Mouse (Mus musculus): Measurements from ENCODE around the gene Slc20a1.

Slc20a1 gene

DNA sequence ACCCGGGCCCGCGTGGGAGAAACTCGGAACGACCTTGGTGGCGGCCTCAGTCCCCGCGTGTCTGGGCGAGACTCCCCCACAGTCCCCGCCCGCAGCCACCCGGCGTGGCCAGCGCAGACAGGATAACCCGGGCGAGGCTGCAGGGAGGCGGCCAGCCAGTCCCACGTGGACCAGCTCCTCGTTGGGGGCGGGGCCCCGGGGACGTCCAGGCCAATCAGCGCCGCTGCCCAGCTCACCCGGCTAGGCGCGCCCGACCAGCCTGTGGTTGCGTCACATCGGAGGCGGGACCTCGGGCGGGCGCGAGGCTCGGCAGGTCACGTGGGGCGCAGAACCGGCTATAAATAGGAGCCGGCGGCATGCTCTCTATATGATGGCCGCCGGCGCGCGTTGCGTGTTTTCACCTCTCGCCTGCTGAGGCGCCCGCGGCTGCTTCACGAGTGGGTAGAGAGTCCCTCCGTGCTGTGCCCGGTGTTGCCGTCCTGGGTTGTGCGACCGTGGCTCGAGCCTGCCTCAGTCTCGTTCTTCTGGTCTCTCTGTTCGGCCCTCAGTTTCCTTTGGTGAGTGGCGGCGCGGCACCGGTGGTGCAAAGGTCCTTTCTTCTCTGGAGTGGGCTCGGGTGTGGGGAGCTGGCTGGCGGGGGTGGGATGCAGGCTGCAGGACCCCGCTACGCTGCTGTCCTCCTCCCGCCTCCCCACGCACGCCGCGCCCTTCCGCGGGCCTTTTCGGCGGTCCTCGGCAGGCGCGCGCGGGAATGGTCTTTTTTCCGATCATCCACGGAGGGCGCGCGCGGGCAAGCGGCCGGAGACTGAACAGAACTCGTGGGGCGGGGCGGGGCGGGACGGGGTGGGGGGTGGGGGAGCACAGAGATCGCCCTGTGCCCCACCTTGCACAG, at the start of gene Slc20a1:
Slc20a1 (plus strand) TSS at position 329 of the 892 bp plus-strand sequence.
- DNase-seq: peak; percentile 100

DNA sequence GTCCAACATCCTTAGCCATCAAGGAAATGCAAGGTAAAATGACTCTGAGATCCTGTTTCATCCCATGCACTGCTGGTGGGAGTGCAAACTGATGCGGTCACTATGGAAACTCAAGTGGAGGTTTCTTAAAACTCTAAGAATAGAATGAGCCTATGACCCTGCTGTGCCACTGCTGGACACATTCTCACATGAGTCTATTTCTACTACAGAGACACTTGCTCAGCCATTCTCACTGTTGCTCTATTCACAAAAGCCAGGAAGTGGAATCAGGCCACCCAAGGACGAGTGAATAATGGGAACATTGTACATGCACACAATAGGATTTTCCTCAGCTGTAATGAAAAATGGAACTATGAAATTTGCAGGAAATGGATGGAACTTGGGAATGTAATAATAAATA, 49.7 kb upstream of the Slc20a1 start:
- no peak for DNase-seq

DNA sequence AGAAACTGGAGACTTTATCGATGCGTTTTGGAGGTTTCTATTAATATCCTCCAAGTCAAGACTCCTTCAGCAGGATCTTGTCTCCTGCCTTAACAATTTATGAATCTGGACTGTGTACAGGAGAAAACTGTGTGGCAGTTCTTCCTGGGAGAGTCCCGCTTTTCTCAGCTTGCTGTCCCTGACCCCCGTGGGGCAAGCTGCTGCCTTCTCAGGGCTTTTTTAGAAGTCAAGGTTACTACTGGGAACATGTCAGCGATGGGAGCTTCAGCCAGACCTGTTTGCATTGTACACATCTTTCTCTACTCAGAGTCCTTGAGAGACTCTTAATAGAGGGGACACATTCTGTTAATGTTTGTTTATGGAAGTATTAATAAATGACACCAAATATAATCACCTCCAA, 48.2 kb upstream of the Slc20a1 start:
- DNase-seq: no peak

DNA sequence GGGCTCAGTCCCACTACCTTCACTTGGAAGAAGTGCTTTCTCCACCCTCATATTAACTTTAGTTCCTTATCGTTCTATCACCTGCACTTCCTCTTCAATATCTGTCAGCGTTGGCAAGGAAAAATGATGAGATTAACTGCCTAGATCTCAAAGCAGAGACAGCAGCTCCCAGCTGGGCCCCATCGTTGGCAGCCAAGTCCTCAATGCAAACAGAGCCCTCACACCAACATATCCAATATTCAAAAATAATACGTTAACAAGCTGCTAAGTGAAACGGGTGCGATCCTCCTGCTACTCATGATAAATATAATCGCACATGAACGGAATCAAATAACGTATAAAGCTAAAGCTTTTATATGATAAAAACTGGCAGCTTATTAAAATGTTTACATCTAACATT, 47.5 kb upstream of the Slc20a1 start:
- DNase-seq: peak in 1 of 2 experiments; percentile 40

DNA sequence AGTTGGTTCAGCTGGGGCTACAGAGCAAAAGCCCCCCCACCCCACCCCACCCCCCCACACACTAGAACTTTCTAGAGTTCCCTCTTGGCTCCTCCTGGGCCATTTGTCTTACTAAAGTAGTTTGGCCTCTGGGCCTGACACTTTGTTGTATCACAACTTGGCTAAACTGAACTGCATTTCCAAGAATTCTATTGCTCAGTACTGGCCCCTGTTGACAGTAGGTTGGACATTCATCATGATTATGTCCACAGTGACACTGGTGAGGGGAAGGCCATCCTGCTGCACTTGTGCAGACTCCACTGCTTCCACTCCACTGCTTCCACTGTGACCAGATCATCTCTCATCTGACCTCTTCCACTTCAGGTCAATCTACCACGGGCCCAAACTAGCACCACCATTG, 45.8 kb upstream of the Slc20a1 start:
- no peak for DNase-seq

DNA sequence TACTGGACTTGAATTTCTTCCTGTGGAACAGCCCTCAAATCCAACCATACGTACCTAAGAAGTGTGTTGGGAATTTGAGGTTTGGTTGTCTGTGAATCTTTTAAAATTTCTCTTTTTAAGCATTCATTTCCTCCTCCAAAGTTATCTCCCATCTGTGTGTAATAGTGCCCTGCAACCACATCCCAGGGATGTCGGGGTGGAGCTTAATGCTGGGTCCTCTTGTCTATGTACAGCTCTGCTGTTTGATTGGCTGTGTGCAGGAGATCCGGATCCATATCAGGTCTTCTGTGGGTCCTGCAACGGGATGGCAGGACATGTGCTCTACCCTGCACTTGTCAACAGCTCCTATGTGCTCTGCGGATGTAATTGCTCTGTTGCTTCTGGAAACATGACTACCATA, 33.7 kb upstream of the Slc20a1 start:
- DNase-seq: no peak

DNA sequence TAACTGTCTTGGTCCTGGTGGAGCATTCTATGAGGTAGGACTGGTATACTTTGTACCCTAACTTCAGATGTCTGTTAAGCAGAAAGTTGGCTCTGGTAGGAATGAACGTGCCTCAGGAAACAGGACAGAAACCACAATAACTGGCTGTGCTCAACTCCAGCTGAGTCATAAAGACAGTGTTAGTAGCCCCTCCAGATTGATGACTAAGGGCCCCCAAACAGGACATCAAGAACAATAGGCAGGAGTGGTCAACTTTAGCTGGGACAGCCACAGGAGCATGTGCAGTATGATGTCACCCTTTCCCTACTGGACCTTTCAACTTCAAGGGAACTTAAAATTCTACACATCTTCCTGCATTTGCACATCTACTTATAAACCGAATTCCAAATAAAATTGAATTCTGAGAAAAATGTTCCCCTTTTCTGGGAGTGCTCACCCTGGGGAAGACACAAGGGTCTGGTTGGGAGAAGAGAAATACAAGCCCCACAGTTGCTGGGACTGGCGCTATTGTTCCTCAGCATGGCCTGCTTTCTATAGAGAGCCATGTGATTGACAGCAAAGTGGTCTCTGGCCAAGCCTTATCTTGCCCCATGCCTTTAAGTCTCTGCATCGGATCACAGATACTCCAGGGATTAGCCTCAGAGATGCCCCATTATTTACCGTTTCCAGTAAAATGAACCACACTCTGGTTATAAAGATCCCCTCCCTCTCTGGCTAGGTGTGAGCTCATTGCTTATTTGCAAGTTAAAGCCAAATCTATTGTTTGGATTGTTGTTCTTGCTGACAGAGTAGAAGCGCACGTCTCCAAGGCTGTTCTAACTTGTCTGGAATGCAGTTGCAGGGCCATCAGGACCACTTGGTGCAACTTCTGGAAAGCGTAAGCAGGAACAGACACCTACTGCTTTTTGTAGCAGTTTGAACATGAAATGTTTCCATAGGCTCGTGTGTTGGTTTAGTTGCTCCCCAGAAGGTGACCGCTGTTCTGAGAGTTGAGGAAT, 31.8 kb upstream of the Slc20a1 start:
- no peak for DNase-seq

DNA sequence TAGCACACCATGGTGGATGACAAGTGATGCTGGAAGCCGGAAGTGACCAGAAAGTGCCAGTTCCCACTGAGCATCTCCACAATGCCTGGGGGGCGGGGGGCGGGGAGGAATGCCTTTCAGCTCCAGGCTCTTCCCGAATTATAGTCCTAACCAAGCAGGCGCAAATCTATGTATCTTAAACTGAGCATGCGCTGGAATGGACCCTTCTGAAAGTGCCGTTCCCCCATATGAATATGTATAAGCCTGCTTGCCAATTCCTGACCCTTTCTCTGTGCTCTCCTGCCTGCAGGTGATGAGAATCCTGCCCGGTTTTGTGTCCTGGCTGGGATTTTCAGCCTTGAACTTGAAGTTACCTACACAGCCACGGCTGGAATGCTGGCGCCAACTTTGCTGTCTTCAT, 25.2 kb upstream of the Slc20a1 start:
- DNase-seq: no peak

DNA sequence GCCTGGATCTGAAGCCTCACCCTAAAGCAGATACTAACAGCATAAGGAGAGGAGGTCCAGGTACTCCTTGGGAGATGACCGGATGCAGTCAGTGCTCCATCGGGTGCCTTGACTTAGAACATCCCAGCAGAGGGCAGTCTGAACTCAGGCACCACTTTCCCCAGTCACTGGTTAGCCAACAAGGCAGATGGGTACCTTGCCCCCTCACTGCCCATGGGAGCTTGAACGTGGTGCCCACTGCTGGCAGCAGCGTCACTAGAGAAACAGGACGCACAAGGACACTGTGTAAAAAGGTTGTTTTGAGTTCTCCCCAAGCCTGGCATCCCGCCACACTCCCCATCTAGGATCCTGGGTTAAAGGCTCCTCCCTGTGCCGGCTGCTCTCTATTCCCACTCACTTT, 24.1 kb upstream of the Slc20a1 start:
- DNase-seq: peak; percentile 88 to 91

DNA sequence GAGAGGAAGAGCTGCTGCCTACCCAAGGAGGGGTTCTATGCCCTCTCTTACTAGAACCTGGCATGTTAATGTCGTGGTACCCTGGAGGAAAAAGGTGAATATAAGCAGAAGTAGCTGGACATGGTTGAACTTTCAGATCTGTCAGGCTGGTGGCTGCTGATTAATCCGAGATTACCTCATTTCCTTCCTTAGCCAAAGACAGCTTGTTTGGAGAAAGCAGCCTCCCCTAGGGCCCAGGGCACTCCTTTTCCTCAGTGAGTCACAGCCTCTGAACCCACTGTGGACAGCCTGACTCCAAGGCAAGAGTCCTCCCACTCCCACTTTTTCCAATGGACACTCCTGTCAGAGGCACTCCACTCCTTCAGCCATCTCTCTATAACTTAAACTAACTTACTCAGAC, 22.9 kb upstream of the Slc20a1 start:
- DNase-seq: no peak

DNA sequence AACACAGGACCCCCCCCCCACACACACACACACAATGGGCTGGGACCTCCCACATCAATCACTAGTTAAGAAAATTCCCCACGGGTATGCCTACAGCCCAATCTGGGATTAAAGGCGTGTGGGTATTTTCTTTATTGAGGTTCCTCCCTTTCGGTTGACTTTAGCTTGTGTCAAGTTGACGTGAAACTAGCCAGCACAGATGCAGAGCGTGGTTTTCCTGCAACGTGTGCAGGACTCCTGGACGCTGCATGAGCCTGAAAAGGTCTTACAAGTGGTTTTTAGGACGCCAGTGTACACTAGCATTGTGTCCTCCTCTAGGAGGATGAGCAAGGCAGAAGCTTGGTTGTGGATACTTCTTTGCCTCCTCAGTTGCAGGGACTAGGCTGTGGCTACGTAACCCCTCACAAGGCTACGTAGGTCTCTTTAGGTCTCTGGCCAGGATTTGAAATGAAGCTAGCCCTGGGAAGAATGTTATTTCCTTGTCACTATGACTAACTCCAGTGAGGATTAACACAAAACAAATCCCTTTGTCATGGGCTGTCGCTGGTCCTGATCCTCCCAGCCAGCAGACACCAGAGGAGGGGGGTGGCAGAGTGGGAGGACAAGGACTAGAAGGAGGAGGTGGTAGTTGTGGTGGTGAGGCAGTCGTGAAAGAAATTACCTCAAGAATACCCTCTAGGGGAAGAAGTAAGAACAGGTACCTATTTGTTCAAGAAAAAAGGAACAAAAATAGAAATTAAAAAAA, 21.7 kb upstream of the Slc20a1 start:
- DNase-seq: no peak

DNA sequence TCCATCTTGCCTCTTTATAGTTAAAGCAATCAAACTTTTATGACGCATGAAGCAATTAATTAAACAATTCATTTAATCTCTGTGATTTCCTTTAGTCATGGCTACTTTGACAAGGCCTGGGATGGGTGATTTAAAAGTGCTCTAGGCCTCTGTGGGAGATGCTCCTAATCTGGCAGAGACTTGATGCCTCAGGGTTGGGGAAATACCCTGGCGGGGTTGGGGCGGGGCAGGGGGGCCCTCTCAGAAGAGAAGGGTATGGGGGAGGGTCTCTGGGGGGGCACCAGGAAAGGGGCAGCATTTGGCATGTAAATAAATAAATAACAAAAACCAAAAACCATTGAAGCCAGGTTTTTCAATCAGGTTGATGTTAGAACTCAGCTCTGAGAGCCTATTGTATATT, 20.9 kb upstream of the Slc20a1 start:
- no peak for DNase-seq

DNA sequence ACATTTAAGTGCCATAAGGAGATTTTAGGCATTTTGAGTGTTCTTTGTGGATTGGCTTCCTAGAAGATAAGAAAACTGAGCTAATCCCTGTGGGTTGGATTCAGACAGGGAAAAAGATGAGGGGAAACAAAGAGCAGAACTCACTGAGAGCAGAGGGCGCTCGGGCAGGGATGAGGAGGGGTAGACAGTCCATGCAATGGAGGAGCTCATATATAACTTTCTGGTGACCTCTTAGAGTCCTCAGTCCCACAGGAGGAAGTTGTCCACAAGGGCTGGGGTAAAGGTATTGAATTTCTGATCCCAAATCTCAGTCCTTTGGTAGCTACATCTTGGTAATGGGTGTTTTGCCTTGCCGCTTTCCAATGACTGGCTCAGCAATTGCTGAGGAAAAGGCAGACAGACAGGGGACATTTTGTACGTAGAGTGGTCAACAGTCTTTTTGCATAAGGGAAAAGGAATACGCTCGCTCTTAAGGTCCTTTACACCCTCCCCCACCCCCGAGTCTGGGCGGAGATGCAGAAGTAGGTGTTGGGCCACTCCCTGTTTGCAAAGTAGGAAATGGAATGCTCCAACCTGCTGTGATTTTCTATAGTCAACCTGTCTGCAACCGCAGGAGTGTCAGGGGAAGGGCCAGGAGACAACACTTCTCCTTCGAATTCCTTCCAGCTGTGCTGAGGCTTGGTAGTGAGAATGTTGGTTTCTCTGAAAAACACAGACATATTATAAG, 20.2 kb upstream of the Slc20a1 start:
- DNase-seq: no peak

DNA sequence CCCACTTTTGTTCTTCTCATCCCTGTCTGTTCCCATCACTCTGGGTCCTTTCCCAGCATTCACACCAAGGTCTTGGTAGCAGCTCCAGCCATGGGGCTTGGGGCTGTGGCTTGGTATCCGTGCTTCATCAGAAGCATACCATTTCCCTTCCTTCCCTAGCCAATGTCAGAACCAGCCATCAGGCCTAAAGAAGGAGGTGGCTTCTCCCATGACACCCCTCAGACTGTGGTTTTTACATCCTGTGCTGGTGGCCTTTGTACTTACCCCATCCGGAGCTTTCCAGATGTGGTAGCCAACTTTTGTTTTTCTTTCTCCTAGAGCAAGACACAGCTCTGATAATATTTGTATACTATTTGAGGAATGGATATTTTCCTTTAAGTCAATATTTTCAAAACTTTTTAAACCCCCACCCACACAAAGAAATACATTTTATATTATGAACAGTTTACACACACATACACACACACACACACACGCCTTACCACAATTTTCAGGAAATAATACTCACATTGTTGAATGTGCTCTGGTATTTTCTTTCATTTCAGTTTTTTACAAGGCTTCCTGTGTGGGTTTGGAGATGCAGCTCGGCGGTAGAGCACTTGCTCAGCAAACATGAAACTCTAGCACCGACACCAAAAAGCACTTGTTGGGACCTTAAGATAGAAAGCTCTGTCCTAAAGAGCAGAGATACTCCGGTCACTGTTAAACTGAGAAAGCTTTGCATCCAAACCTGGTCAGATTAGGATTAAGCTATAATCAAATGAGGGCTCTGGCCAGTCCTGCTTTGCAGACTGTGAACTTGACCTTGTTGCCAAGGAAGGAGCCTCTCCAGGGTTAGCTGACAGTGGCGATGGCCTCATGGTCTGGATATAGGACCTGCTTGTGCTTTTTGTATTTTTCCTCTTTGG, 18.4 kb upstream of the Slc20a1 start:
- no peak for DNase-seq

DNA sequence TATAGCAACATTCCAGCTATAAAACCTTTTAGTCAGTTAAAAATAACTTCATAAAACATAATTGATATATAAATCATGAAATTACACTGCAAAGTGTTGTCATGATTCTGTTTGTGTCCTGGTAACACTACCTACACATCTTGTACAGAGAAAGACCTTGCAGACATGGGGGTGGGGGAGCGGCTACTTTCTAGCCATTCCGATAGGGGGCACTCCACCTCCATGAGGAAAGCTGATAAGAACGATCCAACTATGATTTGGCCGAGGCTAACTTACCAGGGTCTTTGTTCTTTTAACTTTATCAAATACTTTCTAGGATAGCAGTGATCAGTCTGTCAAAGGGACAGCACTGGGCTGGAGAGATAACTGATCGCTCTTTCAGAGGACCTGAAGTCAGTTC, 17.1 kb upstream of the Slc20a1 start:
- no peak for DNase-seq

DNA sequence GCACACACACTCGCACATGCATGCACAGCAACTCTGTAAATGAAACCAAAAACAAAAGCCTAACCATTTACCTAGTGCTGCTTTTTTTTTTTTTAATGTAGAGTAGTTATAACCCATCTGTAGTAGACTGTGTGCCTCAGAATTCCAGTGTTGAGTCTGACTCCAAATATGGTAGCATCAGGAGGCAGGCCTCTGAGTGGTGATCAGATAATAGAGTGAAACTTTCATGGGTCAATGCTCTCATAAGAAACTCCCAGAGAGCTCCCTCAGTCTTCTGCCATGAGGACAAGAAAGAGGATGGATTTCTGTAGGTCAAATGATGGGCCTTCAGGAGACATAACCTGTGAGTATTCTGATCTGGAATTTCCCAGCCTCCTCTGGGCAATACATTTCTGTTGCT, 16.2 kb upstream of the Slc20a1 start:
- DNase-seq: no peak

DNA sequence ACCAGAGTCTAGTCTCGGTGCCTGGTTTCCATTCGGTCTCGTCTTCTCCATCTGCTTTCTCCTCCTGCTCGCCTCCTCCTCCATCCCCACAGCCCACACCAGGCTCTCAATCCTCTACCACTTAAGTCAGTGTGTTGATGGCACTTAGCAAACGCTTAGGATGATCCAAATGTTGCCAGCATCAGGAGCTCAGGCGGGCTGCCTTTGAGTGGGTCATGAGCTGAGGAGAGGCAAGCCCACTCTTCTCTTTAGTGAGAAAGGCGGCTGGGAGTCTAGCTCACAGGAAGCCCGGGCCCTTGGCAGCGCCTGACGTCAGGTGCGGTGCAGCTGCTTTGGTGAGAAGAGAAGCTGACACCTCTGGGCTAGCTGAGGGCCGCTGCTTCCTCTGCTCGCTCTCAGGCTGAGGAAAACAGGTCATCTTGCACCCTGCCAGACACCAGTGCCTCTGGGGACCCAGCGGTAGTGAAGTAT, 15.0 kb upstream of the Slc20a1 start:
- no peak for DNase-seq

DNA sequence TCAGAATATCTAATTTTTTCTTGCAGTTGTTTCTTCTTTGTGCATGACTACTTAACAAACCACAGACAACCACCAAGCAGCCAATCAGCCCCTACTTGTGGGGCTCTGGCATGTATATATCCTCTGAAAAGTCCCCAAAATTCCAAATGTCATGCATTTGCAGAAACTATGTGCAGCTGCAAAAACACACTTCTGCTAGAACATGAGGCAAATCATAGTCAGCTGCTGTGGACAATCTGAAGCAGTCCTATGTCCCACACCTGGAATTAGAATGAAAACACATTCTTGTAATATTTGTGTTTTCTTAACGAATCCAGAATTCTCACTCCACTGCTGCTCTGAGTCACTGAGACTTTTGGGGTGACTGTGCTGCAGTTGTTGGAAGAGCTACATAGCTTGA, 13.7 kb upstream of the Slc20a1 start:
- DNase-seq: no peak

DNA sequence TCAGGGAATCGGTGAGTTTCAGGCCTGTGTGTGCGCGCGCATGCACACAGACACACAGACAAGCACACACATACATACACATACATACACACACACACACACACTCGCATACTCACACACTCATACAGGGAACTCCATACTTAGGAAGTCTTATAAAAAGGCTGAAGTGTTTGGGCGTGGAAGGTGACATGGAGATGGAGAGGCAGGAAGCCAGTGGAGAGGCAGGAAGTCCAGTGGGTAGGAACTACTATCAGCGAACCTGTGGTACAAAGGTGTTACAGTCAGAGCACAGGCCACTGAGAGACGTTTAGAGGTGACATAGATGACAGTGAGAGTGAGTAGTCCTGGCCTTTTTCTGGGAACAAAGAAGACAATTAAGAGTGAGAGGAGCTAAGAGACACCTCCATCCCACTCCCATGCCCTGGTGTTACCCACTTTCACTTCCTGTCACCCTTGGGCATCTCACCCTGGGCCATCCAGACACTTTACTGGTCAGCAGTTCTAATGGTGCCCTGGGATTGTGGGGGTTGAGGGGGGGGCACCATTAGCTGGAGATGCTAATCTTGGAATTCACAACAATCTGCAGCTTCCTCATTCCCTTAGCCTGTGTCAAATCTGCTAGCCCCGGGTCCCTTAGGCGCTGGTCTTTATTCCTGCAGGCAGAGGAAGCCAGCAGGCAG, 12.8 kb upstream of the Slc20a1 start:
- DNase-seq: no peak

DNA sequence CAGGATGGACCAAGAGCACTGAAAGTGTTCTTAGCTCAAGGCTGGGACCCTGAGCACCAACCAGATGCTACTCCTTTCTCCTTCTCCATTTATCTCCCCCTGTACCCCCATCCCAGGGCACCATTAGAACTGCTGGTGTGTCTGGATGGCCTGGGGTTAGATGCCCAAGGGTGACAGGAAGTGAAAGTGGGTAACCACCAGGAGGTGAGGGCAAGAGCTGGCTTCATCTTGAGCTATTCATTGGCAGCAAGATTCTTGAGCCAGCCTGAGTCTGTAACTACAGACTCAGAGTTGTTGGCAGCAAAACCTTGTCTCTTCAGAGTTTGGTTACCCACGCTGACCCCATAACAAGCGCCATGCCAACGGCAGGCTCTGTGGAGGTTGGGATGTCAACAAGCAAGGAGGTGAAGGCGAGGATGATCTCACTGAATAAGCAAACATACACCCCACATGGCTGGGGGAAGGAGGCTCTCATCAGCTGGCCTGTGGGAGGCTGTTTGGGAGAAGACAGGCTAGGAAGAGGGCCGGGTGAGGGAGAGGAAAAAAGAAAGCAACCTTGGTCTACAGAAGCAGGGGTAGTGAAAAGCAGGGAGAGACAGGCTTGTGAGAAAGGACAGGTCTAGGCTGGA, 12.2 kb upstream of the Slc20a1 start:
- no peak for DNase-seq

All from cerebellum, postnatal 10 days (tissue).